8 mouse cellular contexts compared by ENCODE assay signal in genomic region chr3:3751596-3752251, GRCm38 (mm10).
DNase-seq lines count a peak whose midpoint lies in the region; ATAC-seq and TF ChIP-seq lines count a peak whose summit lies in the region.

No protein-coding gene starts in this region.

- no peak overlapping the region for H3K27ac ChIP-seq in kidney, embryonic 16.5 days (ENCODE audit: low read length)
- no peak overlapping the region for H3K27ac ChIP-seq in CH12.LX (ENCODE audit: insufficient read depth, low read depth)
- no peak overlapping the region for H3K27ac ChIP-seq in hindbrain, embryonic 15.5 days (replicated peaks)

- H3K4me1 ChIP-seq in kidney, embryonic 16.5 days (ENCODE audit: insufficient read depth, low read length): no peaks in the 10 kb centered on the region
- peaks cover 0 to 9% of the 10 kb centered on the region in 2 experiments; a peak in 2 of 4 replicates for H3K4me1 ChIP-seq in CH12.LX (ENCODE audit: control insufficient read depth in 1 of 2, insufficient read depth in 2 of 2)
- no peaks in the 10 kb centered on the region for H3K4me1 ChIP-seq in hindbrain, embryonic 15.5 days (replicated peaks)

- H3K36me3 ChIP-seq in kidney, embryonic 16.5 days (ENCODE audit: insufficient read depth, low read length): no peaks in the 10 kb centered on the region
- no peaks in the 10 kb centered on the region for H3K36me3 ChIP-seq in CH12.LX (replicated peaks in 1 of 2; ENCODE audit: control insufficient read depth in 1 of 2, insufficient read depth in 1 of 2, low read length in 1 of 2)
- no peaks in the 10 kb centered on the region for H3K36me3 ChIP-seq in hindbrain, embryonic 15.5 days

- H3K4me2 ChIP-seq in kidney, embryonic 16.5 days (replicated peaks; ENCODE audit: low read depth, low read length): no peak overlapping the region
- no peak overlapping the region for H3K4me2 ChIP-seq in CH12.LX (ENCODE audit: insufficient read depth, low read depth, poor library complexity, severe bottlenecking)
- no peak overlapping the region for H3K4me2 ChIP-seq in hindbrain, embryonic 15.5 days

- TF ChIP-seq RAD21 in CH12.LX (IDR thresholded peaks at IDR 0.05; ENCODE audit: low read depth, low read length): peak; percentile 89

- no peak overlapping the region for H3K9ac ChIP-seq in kidney, embryonic 16.5 days (replicated peaks; ENCODE audit: low read length)
- no peak overlapping the region for H3K9ac ChIP-seq in CH12.LX (ENCODE audit: insufficient read depth, low read depth)
- H3K9ac ChIP-seq in hindbrain, embryonic 15.5 days: no peak overlapping the region

- dilution Hi-C loops in CH12.LX (cut with MboI; ENCODE audit: extremely low pct_ligation_motif_present, extremely low pct_unique_long_range_greater_than_20kb, low sequenced_read_pairs): no loop called here

- 12% methylated on average over 5 of the region's 5 CpGs for WGBS in kidney, embryonic 16.5 days
- 14% methylated on average over 5 of the region's 5 CpGs for WGBS in hindbrain, embryonic 15.5 days

- peak; percentile 7 for DNase-seq in kidney, postnatal 10 days
- DNase-seq in CH12.LX (ENCODE audit: extremely low read depth) (peak; percentile 69), adipocyte (ENCODE audit: low spot score) (peak; percentile 69)
- peak; percentile 35 for DNase-seq in retina, postnatal 7 days (ENCODE audit: low read depth, low spot score)
- no peak for DNase-seq in heart, adult 11 months
- DNase-seq in spleen, postnatal 14 days (ENCODE audit: low spot score in 2 of 2): no peak

- no peak overlapping the region for H3K4me3 ChIP-seq in kidney, embryonic 16.5 days (ENCODE audit: low read length)
- H3K4me3 ChIP-seq in CH12.LX (replicated peaks in 1 of 3; ENCODE audit: low read depth in 2 of 3, low read length in 2 of 3, poor library complexity in 1 of 3): no peak overlapping the region
- no peak overlapping the region for H3K4me3 ChIP-seq in hindbrain, embryonic 15.5 days

- no peak for TF ChIP-seq POLR2A in CH12.LX (IDR thresholded peaks at IDR 0.05; ENCODE audit: low read depth, low read length)

- H3K27me3 ChIP-seq in kidney, embryonic 16.5 days (ENCODE audit: insufficient read depth, low read length): no peaks in the 10 kb centered on the region
- H3K27me3 ChIP-seq in CH12.LX (replicated peaks): no peaks in the 10 kb centered on the region
- no peaks in the 10 kb centered on the region for H3K27me3 ChIP-seq in hindbrain, embryonic 15.5 days

- in situ Hi-C loops in CH12.LX (cut with MboI; ENCODE audit: low pct_ligation_motif_present, low pct_unique_long_range_greater_than_20kb, low sequenced_read_pairs): no loop called here

- TF ChIP-seq EP300 in CH12.LX (IDR thresholded peaks at IDR 0.05; ENCODE audit: low read length): no peak

- peak; percentile 65 to 78 for TF ChIP-seq CTCF in CH12.LX (conservative IDR thresholded peaks at IDR 0.05 in 1 of 2, IDR thresholded peaks at IDR 0.05 in 1 of 2; ENCODE audit: low read depth in 2 of 2, low read length in 2 of 2)

- no peak for ATAC-seq in kidney, embryonic 16.5 days (ENCODE audit: low FRiP score, low TSS enrichment)
- 0 out of 2 replicates have a peak, but pooled peaks have one; percentile 42 for ATAC-seq in hindbrain, embryonic 15.5 days (ENCODE audit: low FRiP score, low read depth)

- no peaks in the 10 kb centered on the region for H3K79me2 ChIP-seq in CH12.LX (replicated peaks; ENCODE audit: control insufficient read depth, extremely low read depth, insufficient read depth, poor library complexity, severe bottlenecking)

- no peaks in the 10 kb centered on the region for H3K9me3 ChIP-seq in kidney, embryonic 16.5 days (ENCODE audit: low read length)
- no peaks in the 10 kb centered on the region for H3K9me3 ChIP-seq in CH12.LX (replicated peaks; ENCODE audit: low read length)
- no peaks in the 10 kb centered on the region for H3K9me3 ChIP-seq in hindbrain, embryonic 15.5 days

TF ChIP-seq in CH12.LX, 34 proteins besides CTCF, POLR2A, EP300 and RAD21:
- peak; percentile 71 for TF ChIP-seq SMC3 (IDR thresholded peaks at IDR 0.05; ENCODE audit: low read depth, low read length)
- peak; percentile 61 for TF ChIP-seq ZC3H11A (IDR thresholded peaks at IDR 0.05; ENCODE audit: low read depth, low read length)
- TF ChIP-seq TBP (conservative IDR thresholded peaks at IDR 0.05; ENCODE audit: low read depth, low read length): no peak
- no peak for TF ChIP-seq USF2 (conservative IDR thresholded peaks at IDR 0.05; ENCODE audit: low read depth, low read length)

Comparison
In these comparisons a context has a peak if more than half of its experiments do, and no peak if none do; other contexts are left out.
1. DNase-seq: peak in kidney, postnatal 10 days (single experiment), CH12.LX (single experiment), adipocyte (single experiment) and retina, postnatal 7 days (single experiment); none in heart, adult 11 months (single experiment) and spleen, postnatal 14 days (0 of 2).